Mouse (Mus musculus) mouse trophoblast stem cell (cell line): ENCODE data around the gene Frem2.

ENCODE experiments used
- in situ Hi-C, 2 experiments: fragments of 300-500 bp; cut with MseI, MboI; formaldehyde crosslinking; loops; 2 replicates in 1 of 2; 3 replicates in 1 of 2; pipeline ENCODE4 v1.15.1; 2025

Gene Frem2

GRCm38 (mm10) chr3:53557388-53558214 lies 99.6 kb downstream of the Frem2 start:
- in situ Hi-C loops, result no loop called here

- in situ Hi-C loops, result no loop called here
Observed at GRCm38 (mm10) chr3:53555031-53555952, 101.9 kb downstream of the Frem2 start.

GRCm38 (mm10) chr3:53552691-53553090 lies 104.5 kb downstream of the Frem2 start:
- in situ Hi-C loops, result no loop called here

GRCm38 (mm10) chr3:53532091-53532490 lies 125.1 kb downstream of the Frem2 start:
- in situ Hi-C loops, result no loop called here

GRCm38 (mm10) chr3:53530305-53530704 lies 126.8 kb downstream of the Frem2 start:
- in situ Hi-C loops, result no loop called here

GRCm38 (mm10) chr3:53525737-53526136 lies 131.4 kb downstream of the Frem2 start:
- in situ Hi-C loops, result no loop called here

GRCm38 (mm10) chr3:53522794-53523193 lies 134.4 kb downstream of the Frem2 start:
- in situ Hi-C loops, result no loop called here

GRCm38 (mm10) chr3:53514221-53515065 lies 142.7 kb downstream of the Frem2 start:
- in situ Hi-C loops, result no loop called here

GRCm38 (mm10) chr3:53513096-53513495 lies 144.1 kb downstream of the Frem2 start:
- in situ Hi-C loops, result no loop called here

GRCm38 (mm10) chr3:53502428-53502827 lies 154.7 kb downstream of the Frem2 start:
- in situ Hi-C loops, result no loop called here

- in situ Hi-C loops, result no loop called here
Observed at GRCm38 (mm10) chr3:53498351-53498905, 158.7 kb downstream of the Frem2 start.

GRCm38 (mm10) chr3:53488353-53488752 lies 168.8 kb downstream of the Frem2 start, which contains the start of gene Stoml3:
Gene Stoml3, plus strand, starts transcription at chr3:53488653.
- in situ Hi-C loops, result no loop called here

GRCm38 (mm10) chr3:53486996-53487576 lies 170.1 kb downstream of the Frem2 start:
- in situ Hi-C loops, result no loop called here

- in situ Hi-C loops, result no loop called here
Observed at GRCm38 (mm10) chr3:53486561-53486960, 170.6 kb downstream of the Frem2 start.

- in situ Hi-C loops, result no loop called here
Observed at GRCm38 (mm10) chr3:53483414-53484059, 173.6 kb downstream of the Frem2 start.

- in situ Hi-C loops, result no loop called here
Observed at GRCm38 (mm10) chr3:53478419-53479046, 178.6 kb downstream of the Frem2 start.

- in situ Hi-C loops, result no loop called here
Observed at GRCm38 (mm10) chr3:53477468-53477867, 179.7 kb downstream of the Frem2 start.

- in situ Hi-C loops, result no loop called here
Observed at GRCm38 (mm10) chr3:53475889-53476288, 181.3 kb downstream of the Frem2 start.

- in situ Hi-C loops, result no loop called here
Observed at GRCm38 (mm10) chr3:53474179-53474578, 183.0 kb downstream of the Frem2 start.

- in situ Hi-C loops, result no loop called here
Observed at GRCm38 (mm10) chr3:53472061-53472460, 185.1 kb downstream of the Frem2 start.
